Mouse (Mus musculus): ENCODE data around the gene Pkp3. TPM values are rescaled to one million over a fixed set of nuclear protein-coding genes. Genes with fewer than 3 reads are reported as not detected.

Pkp3 gene
- 1.2 and 2.3 TPM in 2 replicates for total RNA-seq (2017)

DNA sequence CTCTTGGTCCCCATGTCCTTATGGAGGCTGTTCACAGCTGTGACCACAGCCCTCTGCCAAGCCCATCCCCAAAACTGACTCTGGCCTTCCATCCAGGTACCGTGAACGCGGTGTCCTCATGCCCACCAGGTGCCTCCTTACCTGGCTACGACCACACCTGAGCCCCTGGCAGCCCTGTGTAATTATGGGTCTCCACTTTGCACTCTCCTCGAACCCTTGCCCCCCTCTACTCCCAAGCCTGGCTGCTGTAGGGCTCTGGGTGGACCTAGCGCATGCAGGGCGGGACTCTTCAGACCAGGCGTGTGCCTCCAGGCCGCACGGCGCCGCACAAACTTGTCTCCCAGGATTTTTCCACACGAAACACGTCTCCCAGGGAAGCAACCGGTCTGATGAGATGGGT is at the start of gene Pkp3:
TSS of gene Pkp3 (plus strand) at position 378 of the 400 bp plus-strand sequence.
- no peak for ATAC-seq (replicated peaks in 1 of 2; ENCODE audit: insufficient read depth in 1 of 2, low FRiP score in 2 of 2, low TSS enrichment in 1 of 2, low read depth in 1 of 2, poor library complexity in 2 of 2, severe bottlenecking in 2 of 2)

- no peak for ATAC-seq (replicated peaks in 1 of 2; ENCODE audit: insufficient read depth in 1 of 2, low FRiP score in 2 of 2, low TSS enrichment in 1 of 2, low read depth in 1 of 2, poor library complexity in 2 of 2, severe bottlenecking in 2 of 2)
Measured at GRCm38 (mm10) chr7:141028831-141029230, 49.2 kb upstream of the Pkp3 start, which contains the start of gene Gm17387. Gm17387 (plus strand) TSS chr7:141029131.

GRCm38 (mm10) chr7:141030390-141030789 is 47.6 kb upstream of the Pkp3 start:
- ATAC-seq (replicated peaks in 1 of 2; ENCODE audit: insufficient read depth in 1 of 2, low FRiP score in 2 of 2, low TSS enrichment in 1 of 2, low read depth in 1 of 2, poor library complexity in 2 of 2, severe bottlenecking in 2 of 2), result no peak

DNA sequence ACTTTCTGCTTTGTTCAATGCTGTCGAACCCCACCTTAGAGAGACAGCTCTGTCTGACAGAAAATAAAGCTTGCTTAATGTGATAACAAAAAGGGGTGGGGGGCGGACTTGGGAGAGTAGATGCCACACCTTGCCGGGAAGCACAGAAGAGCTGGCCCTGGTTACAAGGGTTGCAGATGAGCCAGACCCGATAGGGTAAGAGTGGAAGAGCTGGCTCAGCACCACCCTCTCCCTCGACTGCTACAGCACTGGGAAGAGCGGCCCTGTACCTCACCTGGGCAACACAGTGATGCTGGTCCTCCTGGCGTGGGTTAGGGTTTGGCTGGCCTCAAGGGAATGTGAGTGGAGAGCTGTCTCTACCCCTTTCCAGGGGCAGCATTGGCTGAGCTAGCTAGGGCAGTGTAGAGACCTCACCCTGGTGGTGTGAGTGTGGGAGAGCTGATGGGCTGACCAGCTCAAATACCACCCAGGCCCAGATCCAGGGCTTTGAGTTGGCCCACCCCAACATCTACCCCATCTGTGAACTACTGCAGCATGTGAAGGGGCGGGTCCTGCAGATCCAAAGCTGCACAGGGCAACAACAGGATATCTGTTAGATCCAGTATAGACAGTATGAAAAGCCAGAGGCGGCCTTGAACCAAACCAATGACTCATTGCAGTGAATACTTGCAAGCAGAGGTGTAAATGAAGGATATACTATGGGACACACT is 45.4 kb upstream of the Pkp3 start:
- ATAC-seq (replicated peaks in 1 of 2; ENCODE audit: insufficient read depth in 1 of 2, low FRiP score in 2 of 2, low TSS enrichment in 1 of 2, low read depth in 1 of 2, poor library complexity in 2 of 2, severe bottlenecking in 2 of 2), result no peak

- ATAC-seq (replicated peaks in 1 of 2; ENCODE audit: insufficient read depth in 1 of 2, low FRiP score in 2 of 2, low TSS enrichment in 1 of 2, low read depth in 1 of 2, poor library complexity in 2 of 2, severe bottlenecking in 2 of 2), result peak; percentile 62 to 68; a peak in 3 of 4 replicates
Measured at GRCm38 (mm10) chr7:141036624-141037023, 41.4 kb upstream of the Pkp3 start.

GRCm38 (mm10) chr7:141038090-141039032 is 39.7 kb upstream of the Pkp3 start:
- peak; percentile 34 to 37; a peak in 1 of 4 replicates for ATAC-seq (replicated peaks in 1 of 2; ENCODE audit: insufficient read depth in 1 of 2, low FRiP score in 2 of 2, low TSS enrichment in 1 of 2, low read depth in 1 of 2, poor library complexity in 2 of 2, severe bottlenecking in 2 of 2)

DNA sequence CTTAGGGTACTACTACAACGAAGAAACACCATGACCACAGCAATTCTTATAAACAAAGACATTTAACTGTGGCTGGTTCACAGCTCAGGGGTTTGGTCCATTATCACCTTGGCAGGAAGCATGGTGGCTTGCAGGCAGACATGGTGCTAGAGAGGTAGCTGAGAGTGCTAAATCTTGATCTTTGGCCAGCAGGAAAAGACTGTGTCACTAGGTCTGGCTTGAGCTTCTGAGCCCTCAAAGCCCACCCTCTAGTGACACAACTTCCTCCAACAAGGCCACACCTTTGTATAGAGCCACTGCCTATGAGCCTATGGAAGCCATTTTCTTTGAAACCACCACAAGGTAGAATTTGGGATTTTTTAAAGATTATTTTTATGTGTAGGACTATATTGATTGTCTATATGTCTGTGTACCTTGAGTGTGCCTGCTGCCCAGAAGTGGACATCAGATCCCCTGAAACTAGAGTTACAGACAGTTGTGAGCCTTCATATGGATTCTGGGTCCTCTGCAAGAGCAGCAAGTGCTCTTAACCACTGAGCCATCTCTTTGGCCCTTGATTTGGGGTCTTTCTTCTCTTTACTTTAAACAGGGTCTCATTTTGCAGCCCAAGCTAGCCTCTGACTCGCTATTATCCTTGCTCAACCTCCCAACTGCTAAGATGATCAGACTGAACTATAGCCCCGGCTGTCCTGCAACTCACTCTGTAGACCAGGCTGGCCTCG is 38.5 kb upstream of the Pkp3 start:
- ATAC-seq (replicated peaks in 1 of 2; ENCODE audit: insufficient read depth in 1 of 2, low FRiP score in 2 of 2, low TSS enrichment in 1 of 2, low read depth in 1 of 2, poor library complexity in 2 of 2, severe bottlenecking in 2 of 2), result no peak

DNA sequence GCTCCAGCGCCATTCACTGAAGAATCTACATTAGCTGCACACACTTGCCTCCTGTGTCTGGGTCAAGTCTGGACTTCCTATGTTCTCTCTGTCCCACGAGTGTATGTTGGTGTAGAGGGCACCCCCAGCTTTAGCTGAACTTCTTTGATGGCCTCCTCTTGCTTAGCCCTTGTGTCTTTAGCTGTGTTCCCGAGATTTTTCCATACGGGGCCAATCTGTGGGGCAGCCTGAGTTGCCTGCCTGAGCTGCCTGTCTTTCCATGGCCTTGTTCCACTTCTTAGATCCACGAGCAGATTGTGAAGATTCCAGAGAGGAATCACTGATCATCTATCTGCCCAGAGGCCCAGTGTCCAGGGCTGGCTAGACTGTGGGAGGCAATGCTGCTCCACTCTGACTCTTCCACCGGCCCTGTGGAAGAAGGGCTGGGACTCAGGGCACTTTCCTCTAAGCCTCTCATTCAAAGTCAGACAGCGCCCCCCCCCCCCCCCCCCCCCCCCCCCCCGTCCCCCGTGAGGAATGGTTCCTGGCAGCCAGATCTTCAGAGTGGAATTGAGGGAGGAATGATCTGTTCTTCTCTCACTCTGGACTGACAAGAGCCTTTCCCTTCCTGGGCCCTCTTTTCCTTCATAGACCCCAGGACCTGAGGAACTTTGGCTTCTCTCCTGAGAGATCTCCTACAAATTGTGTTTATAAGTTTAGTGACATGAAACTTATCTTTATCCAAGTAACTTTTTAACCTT is 37.0 kb upstream of the Pkp3 start:
- no peak for ATAC-seq (replicated peaks in 1 of 2; ENCODE audit: insufficient read depth in 1 of 2, low FRiP score in 2 of 2, low TSS enrichment in 1 of 2, low read depth in 1 of 2, poor library complexity in 2 of 2, severe bottlenecking in 2 of 2)

- 0 out of 4 replicates have a peak, but pooled peaks of 1 of the 2 experiments have one; percentile 26 for ATAC-seq (replicated peaks in 1 of 2; ENCODE audit: insufficient read depth in 1 of 2, low FRiP score in 2 of 2, low TSS enrichment in 1 of 2, low read depth in 1 of 2, poor library complexity in 2 of 2, severe bottlenecking in 2 of 2)
Measured at GRCm38 (mm10) chr7:141041661-141042060, 36.4 kb upstream of the Pkp3 start.

GRCm38 (mm10) chr7:141042539-141042938 is 35.5 kb upstream of the Pkp3 start:
- ATAC-seq (replicated peaks in 1 of 2; ENCODE audit: insufficient read depth in 1 of 2, low FRiP score in 2 of 2, low TSS enrichment in 1 of 2, low read depth in 1 of 2, poor library complexity in 2 of 2, severe bottlenecking in 2 of 2), result peak in 1 of 2 experiments; percentile 15; a peak in 1 of 4 replicates

- ATAC-seq (replicated peaks in 1 of 2; ENCODE audit: insufficient read depth in 1 of 2, low FRiP score in 2 of 2, low TSS enrichment in 1 of 2, low read depth in 1 of 2, poor library complexity in 2 of 2, severe bottlenecking in 2 of 2), result peak; percentile 25 to 51
Measured at GRCm38 (mm10) chr7:141046931-141047580, 31.0 kb upstream of the Pkp3 start.

DNA sequence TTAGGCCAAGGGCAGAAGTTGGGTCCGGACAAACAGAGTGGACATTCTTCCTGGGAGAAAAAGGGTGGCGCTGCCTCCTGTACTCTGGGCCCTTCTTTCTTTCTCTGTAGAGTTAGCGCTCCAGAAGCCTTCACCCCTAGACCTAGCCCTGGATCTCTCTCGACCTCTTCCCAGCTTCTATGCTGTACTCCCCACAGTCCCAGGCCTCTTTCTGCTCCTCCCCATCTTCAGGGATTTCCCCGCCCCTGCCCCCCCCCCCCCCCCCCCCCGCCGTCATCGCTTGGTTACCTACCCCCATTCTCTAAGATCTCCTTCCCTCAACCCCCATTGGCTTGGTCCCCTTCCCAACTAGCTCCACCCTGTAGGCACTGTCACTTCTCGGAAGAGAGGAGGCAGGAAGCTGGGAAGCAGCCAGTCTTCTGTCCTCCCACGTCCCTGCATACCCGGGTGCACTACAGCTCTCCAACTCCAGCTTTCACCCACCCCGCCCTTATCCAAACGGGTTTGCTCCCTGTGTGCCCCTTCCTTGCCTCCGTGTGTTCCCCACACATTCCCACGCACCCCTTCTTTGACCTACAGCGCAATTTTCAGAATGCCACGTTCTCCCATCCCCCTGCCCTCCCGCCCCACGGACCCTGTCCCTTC is 30.3 kb upstream of the Pkp3 start:
- ATAC-seq (replicated peaks in 1 of 2; ENCODE audit: insufficient read depth in 1 of 2, low FRiP score in 2 of 2, low TSS enrichment in 1 of 2, low read depth in 1 of 2, poor library complexity in 2 of 2, severe bottlenecking in 2 of 2), result no peak

GRCm38 (mm10) chr7:141048226-141049218 is 29.5 kb upstream of the Pkp3 start:
- ATAC-seq (replicated peaks in 1 of 2; ENCODE audit: insufficient read depth in 1 of 2, low FRiP score in 2 of 2, low TSS enrichment in 1 of 2, low read depth in 1 of 2, poor library complexity in 2 of 2, severe bottlenecking in 2 of 2), result peak; percentile 82 to 89

DNA sequence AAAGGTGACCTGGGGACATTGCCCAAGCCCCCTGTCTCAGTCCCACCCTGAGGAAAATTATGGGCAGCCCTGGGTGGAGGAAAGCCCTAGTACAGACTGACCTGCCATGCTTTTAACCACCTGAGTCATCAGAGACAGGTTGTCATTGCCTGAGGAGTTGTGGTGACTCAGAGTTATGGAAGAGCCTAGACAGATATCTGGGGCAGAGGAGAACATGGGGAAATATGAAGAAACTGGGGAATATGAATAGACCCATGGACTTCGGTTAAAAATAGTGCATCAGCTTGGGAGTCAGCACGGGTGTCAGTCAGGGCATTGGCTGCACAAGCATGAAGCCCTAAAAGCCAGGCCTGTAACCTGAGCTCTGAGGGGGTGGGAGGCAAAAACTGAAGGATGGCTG is 28.7 kb upstream of the Pkp3 start:
- ATAC-seq (replicated peaks in 1 of 2; ENCODE audit: insufficient read depth in 1 of 2, low FRiP score in 2 of 2, low TSS enrichment in 1 of 2, low read depth in 1 of 2, poor library complexity in 2 of 2, severe bottlenecking in 2 of 2), result no peak

DNA sequence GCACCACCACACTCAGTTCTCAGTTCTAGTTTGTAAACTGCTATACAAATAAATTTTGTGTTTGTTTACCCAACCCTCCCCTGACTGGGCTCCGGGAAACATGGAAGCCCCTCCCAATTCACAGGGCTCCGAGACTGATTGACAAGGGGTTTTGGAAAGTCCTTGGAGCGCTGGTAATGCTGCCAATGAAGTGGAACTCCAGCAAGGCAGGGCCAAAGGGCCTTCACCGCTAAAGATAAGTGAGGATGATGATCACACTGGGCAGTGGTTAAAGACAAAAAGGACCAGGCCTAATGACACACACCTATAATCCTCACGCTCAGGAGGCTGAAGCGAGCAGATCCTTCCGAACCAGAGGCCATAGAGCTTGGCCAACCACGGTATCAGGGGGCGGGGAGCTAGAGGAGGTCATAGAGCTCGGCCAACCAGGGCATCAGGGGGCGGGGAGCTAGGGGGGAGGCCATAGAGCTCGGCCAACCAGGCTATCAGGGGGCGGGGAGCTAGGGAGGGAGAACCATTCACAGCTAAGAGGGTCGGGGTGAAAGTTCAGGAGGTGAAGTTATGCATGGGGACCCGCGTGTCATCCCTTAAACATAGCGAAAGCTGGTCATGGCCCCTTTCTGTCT is 26.8 kb upstream of the Pkp3 start:
- ATAC-seq (replicated peaks in 1 of 2; ENCODE audit: insufficient read depth in 1 of 2, low FRiP score in 2 of 2, low TSS enrichment in 1 of 2, low read depth in 1 of 2, poor library complexity in 2 of 2, severe bottlenecking in 2 of 2), result no peak
